Mouse (Mus musculus) natural killer cell, adult 2 months (primary cell): ENCODE data around the gene Gtf2ird2.

Source experiments
- DNase-seq, 2 experiments: peaks; one replicate each; pipeline ENCODE4 v3.0.0; 2022; ENCODE audit warnings: low spot score in 2 of 2

The Gtf2ird2 gene

DNA sequence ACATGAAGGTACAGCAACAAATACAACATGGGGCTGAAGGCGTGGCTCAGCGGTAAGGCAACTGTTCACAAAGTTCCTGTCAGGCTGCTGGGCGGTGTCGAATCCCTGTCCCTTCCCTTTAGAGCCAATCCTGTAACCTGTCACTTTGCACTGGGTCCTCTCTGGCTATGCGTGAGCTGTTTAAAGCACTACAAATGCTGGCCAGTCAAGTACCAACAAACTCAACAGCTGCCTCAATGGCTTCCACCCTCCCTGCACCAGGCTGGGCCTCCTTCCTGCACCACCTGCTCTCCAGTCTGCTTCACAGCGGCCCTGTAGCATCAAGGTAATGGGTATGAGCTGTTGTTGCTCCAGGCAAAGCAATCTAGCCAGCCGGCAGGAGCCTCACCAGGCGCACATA is 84.9 kb downstream of the Gtf2ird2 start:
- no peak for DNase-seq

DNA sequence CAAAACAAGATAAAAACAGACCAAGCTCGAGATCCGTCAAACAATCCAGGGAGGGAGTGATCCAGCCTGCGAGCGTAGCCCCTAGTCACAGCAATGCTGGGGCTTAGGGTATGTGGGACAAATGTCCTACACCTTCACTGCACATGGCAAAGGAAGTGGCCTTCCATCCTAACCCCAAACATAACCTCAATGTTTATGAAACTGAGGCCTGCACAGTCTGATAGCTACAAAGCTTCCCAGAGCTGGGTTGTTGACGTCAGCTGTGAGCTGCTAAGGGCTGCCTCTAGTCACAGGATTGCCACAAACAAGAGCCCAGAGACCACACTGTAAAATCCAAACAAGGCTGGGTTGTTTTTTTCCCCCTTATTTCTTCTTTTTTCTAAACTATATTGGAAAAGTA is 85.9 kb downstream of the Gtf2ird2 start:
- peak; percentile 44 to 49 for DNase-seq

DNA sequence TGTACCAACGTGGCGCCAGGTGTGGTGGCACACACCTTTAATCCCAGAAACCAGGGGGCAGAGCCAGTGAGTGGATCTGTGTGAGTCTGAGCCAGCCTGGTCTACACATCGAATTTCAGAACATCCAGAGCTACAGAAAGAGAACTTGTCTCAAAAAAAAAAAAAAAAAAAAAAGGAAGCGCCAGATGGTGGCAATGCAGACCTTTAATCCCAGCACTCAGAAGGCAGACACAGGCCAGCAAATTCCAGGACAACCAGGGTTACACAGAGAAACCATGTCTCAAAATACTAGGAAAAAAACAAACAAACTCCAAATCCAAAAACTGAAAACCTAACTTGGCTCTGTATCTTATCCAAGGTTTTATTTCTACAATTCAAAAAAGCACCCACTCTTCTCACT is 86.7 kb downstream of the Gtf2ird2 start:
- no peak for DNase-seq

DNA sequence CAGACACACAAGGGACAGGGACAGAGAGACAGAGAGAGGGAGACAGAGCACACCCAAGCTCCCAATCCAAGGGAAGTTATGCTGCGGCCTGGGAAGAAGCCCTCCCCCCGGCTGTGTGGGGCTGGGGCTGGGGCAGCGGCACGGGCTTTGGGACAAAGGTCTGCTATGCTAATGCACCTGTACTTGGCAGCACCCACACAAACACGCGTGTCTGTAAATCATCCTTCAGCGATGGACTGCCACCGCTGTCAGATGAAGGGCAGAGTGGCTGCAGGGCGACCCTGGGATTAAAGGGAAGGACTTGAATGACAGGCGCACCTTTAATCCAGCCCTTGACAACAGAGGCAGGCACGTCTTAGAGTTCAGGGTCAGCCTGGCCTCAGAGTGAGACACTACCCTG is 87.6 kb downstream of the Gtf2ird2 start:
- no peak for DNase-seq

DNA sequence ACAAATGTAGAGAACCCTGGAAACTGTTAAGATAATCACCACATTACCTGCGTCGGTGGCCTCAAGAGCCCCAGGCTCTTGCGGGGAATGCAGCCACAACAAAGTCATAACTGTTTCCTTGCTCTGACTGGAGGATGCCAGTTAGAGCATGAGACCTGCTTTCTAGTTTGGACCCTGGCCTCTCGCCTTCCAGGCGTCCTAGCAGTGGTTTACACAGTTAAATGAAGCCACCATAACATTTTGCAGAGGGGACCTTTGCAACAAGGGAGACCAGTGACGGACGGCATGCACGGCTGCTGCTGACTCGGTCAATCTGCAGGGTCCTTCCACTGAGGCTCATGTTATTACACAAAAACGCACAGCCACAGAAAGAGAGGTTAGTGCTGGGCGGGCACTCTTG is 88.9 kb downstream of the Gtf2ird2 start:
- no peak for DNase-seq

DNA sequence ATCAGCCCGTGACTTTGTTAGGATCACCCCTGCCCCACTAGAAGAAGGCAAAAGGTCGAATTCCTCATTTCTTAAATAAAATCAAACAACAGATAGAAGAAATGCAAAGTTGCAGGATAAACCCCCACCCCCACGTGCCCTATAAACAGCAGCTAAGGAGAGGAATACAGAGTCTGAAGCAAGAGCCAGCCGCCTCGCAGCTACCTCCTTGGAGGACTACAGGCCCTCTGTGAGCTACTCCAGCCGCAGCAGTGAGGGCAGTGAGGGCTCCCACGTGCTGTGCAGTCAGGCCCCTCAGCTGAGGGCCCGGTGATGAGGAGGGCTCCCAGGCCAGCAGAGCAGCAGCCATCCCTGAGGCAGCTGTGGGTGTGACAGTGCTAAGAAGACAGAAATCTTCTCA is 89.9 kb downstream of the Gtf2ird2 start:
- DNase-seq = no peak
